Mouse (Mus musculus) cortical plate, adult 2 months (tissue): ENCODE results near the gene Itpr1. TPM values are rescaled to one million over a fixed set of nuclear protein-coding genes. Genes with fewer than 3 reads are reported as not detected.

Source experiments
- H3K27ac ChIP-seq: fragments of 200-500 bp; 2 replicates; pipeline ENCODE4 v1.5.1; 2012; ENCODE audit warnings: low read length, control low read depth, inconsistent platforms; ENCODE audit not compliant: insufficient read depth
- H3K4me1 ChIP-seq: fragments of 200-500 bp; 2 replicates; pipeline ENCODE4 v1.6.1; 2011; ENCODE audit warnings: low read length; ENCODE audit not compliant: control insufficient read depth, insufficient read depth
- H3K4me3 ChIP-seq: fragments of 200-500 bp; 2 replicates; pipeline ENCODE4 v1.5.1; 2011; ENCODE audit warnings: mild to moderate bottlenecking, low read length, control low read depth; ENCODE audit not compliant: insufficient read depth
- CTCF ChIP-seq: fragments of 200-500 bp; IDR thresholded peaks from 2 replicates; pipeline ENCODE4 v1.5.1; 2011; ENCODE audit warnings: mild to moderate bottlenecking, control low read depth, low read length; ENCODE audit not compliant: insufficient read depth; ENCODE audit errors: extremely low read depth
- POLR2A ChIP-seq: fragments of 200-500 bp; IDR thresholded peaks from 2 replicates; pipeline ENCODE4 v1.6.1; 2011; ENCODE audit warnings: mild to moderate bottlenecking, low read length, control low read depth; ENCODE audit not compliant: insufficient read depth; ENCODE audit errors: extremely low read depth
- polyA plus RNA-seq: library from polyadenylated mRNA; depleted of rRNA; stranded (reverse); fragments of >200 nt; gene quantifications from 2 replicates; pipeline ENCODE4 v1.2.3, GENCODE M21; 2012

Itpr1 gene
- polyA plus RNA-seq, 1 experiment: 152 TPM

DNA sequence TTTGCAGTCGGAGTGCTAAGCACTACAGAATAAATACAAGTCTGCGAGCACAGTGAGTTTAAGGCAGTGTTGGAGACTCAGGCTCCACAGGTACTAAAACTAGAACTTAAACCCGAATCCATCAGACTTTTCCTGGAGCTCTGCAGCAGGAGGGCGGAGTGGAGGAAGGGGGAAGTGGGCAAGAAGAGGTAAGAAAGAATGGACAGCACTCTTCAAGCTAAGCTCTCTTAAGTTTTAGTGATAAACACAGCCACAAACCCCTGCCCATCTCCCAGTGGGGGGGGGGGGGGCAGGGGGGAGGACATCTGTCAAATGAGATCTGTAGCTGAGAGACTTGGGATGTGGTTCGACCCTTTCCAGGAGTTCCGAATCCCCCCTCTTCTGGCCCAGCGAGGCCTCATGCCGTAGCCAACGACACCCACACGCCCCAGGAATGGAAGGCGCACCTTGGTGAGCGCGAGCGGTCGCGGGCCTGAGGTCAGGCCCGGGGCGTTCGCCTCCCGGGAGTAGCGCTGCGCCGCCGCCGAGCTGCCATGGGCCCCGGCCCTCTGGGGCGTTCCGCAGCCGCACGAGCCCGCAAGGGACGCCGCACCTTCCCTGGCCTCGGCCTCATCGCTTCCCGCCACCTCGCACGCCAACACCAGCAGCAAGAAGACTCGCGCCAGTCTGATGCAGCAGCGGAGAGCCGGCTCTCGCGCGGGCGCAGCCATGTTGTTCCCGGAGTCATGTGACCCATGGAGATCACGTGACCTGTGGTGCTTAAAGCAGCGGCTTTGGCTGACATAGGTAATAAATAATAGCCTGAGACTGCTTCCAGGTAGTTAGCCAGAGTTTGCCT lies 27.8 kb upstream of the Itpr1 start, which contains the start of gene Sumf1:
Gene Sumf1, minus strand, starts transcription at position 736 of the 838 bp plus-strand sequence.
- peak within 1 kb of the TSS; percentile 58 for H3K4me3 ChIP-seq
- TF ChIP-seq POLR2A: peak; percentile 68; the same call in 1 of the 2 replicates
- TF ChIP-seq CTCF: no peak
- no peak within 1 kb of the TSS for H3K27ac ChIP-seq
- H3K4me1 ChIP-seq: peaks cover 1% of the 10 kb centered on the region; the same call in 1 of the 2 replicates

GRCm38 (mm10) chr6:108185685-108186009 lies 27.2 kb upstream of the Itpr1 start:
- TF ChIP-seq CTCF (no peak), POLR2A (no peak)
- peak overlapping the region; percentile 58 for H3K4me3 ChIP-seq
- peaks cover 1% of the 10 kb centered on the region; the same call in 1 of the 2 replicates for H3K4me1 ChIP-seq
- H3K27ac ChIP-seq: no peak overlapping the region

DNA sequence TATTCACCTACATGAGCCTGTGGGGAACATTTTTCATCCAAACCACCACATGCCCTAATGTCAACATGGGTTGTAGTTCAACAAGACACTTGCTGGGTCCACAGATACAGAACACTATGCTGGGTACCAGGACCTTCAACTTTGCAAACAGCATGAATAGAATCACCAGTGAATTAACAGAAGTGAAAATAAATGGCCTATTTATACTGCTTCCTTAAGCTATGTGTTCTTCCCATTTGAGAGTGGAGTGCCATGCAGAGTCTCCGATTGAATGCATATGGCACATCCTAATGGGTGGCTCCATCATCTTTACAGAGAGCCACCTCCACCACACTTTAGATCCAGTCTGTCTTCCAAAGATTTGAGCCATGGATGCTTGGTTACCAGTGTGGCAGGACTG lies 22.2 kb upstream of the Itpr1 start:
- Histone ChIP-seq H3K4me1 (no peaks in the 10 kb centered on the region), H3K27ac (no peak overlapping the region), H3K4me3 (no peak overlapping the region)
- TF ChIP-seq POLR2A (no peak), CTCF (no peak)

- no peak overlapping the region for H3K4me3 ChIP-seq
- no peaks in the 10 kb centered on the region for H3K4me1 ChIP-seq
- no peak overlapping the region for H3K27ac ChIP-seq
- TF ChIP-seq CTCF (no peak), POLR2A (no peak)
These were observed 20.3 kb upstream of the Itpr1 start for GRCm38 (mm10) chr6:108192632-108193031.

DNA sequence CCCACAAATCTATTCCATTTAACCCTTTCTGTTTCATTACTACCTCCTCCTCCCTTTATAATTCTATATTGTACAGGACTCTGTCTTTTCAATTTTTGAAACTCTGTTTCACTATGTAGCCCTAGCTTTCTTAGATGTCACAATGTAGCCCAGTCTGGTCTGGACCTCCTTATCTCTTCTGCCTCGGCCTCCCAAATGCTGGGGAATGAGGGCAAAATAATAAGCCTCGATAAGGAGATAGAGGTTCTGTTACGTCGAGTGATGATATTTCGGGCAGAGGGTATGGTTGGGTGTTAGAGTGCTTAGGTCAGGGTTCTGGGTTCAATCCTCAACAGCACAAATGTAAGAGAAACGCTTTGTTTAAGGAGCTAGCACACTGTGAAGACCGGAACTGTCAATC lies 16.2 kb upstream of the Itpr1 start:
- Histone ChIP-seq H3K4me1 (no peaks in the 10 kb centered on the region), H3K4me3 (no peak overlapping the region), H3K27ac (no peak overlapping the region)
- no peak for TF ChIP-seq POLR2A
- no peak for TF ChIP-seq CTCF

DNA sequence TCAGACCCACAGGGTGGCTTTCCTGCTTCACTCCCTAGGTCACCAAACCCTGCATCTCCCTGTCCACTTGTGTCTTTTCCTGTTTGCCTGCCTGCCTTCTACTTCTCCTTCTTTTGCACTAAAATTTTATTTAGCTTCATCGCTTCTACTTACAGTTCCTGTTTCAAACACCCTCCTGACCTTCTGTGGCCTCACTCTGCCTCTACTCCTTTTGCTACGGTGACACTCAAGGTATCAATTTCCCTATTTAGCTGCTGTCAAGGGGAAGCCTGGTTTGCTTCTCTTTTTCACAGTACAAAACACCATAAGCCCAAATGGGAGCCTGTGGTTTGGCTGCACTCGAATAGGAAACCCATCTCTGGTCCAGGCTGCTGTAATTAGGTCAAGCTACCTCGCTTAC lies 15.8 kb upstream of the Itpr1 start:
- no peak for TF ChIP-seq POLR2A
- TF ChIP-seq CTCF: no peak

DNA sequence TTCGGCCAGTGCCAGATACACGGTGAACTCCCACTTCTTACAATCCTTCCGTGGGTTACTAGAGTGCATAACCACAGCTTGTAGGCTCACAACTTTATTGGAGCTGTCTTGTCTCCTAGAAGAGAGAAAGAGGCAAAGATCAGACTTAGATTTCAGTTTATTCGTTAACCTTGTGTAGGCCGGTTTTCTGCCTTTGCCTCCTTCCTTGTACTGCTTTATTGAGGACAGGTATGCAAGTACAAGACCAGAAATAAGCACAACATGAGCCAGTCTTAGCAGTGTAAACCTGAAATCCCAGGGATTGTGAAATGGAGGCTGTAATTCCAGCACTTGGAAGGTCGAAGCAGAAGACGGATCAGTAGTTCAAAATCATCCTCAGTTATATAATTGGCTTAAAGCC lies 14.6 kb upstream of the Itpr1 start:
- H3K4me1 ChIP-seq: no peaks in the 10 kb centered on the region
- no peak for TF ChIP-seq POLR2A
- TF ChIP-seq CTCF: no peak
- H3K27ac ChIP-seq: no peak overlapping the region
- no peak overlapping the region for H3K4me3 ChIP-seq

More for the DNA sequence above, 15.8 kb upstream of the Itpr1 start:
- Histone ChIP-seq H3K4me1 (no peaks in the 10 kb centered on the region), H3K4me3 (no peak overlapping the region), H3K27ac (no peak overlapping the region)

- no peak overlapping the region for H3K27ac ChIP-seq
- TF ChIP-seq POLR2A: no peak
- no peak for TF ChIP-seq CTCF
- no peaks in the 10 kb centered on the region for H3K4me1 ChIP-seq
- no peak overlapping the region for H3K4me3 ChIP-seq
These were observed 8.6 kb upstream of the Itpr1 start for GRCm38 (mm10) chr6:108204322-108204721.

DNA sequence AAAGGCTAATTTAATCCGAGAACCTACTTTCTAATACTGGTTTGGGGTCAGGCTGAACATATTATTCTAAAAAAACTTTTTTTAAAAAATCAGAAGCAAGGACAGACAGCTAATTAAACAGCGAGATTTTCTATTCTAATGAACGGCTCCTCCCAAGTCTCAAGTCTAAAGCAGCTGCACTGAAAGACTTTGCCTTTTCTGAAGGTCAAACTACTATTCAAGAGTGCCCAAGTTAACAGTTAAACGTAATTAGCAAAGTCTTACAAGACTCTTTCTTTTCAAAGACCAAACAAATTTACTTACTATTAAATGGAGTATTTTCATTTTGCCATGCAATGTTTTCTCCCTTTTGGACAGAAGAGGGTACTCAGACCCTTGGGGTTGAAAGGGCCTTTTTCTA lies 6.8 kb upstream of the Itpr1 start:
- TF ChIP-seq CTCF: no peak
- TF ChIP-seq POLR2A: no peak
- H3K4me3 ChIP-seq: no peak overlapping the region
- no peaks in the 10 kb centered on the region for H3K4me1 ChIP-seq
- H3K27ac ChIP-seq: no peak overlapping the region

GRCm38 (mm10) chr6:108206914-108207566 lies 5.9 kb upstream of the Itpr1 start:
- no peak for TF ChIP-seq POLR2A
- TF ChIP-seq CTCF: no peak
- Histone ChIP-seq H3K4me3 (no peak overlapping the region), H3K27ac (no peak overlapping the region), H3K4me1 (no peaks in the 10 kb centered on the region)
